Mouse (Mus musculus) heart, embryonic 14.5 days (tissue): ENCODE results near the gene Cpne8. TPM values are rescaled to one million over a fixed set of nuclear protein-coding genes. Genes with fewer than 3 reads are reported as not detected.

ENCODE experiments used
- ATAC-seq: fragments of 200-750 bp; cut with Nextera tagmentation; 2 replicates; pipeline ENCODE4 v1.8.0; 2017; ENCODE audit warnings: low read depth, moderate TSS enrichment; ENCODE audit not compliant: insufficient number of reproducible peaks, insufficient read depth, low FRiP score
- H3K27ac ChIP-seq, 2 experiments: fragments of 200-500 bp in 1 of 2; fragments of 300-500 bp in 1 of 2; sonication (generic) in 1 of 2; replicated peaks in 1 of 2; 2 replicates each; pipeline ENCODE4 v1.5.1; 2012 to 2014; ENCODE audit warnings: low read depth in 2 of 2, low read length in 2 of 2, control low read depth in 1 of 2, mild to moderate bottlenecking in 1 of 2, mixed read lengths in 1 of 2; ENCODE audit not compliant: control insufficient read depth in 1 of 2, insufficient read depth in 1 of 2
- H3K27me3 ChIP-seq: fragments of 300-500 bp; sonication (generic); 2 replicates; pipeline ENCODE4 v1.6.1; 2014; ENCODE audit warnings: mild to moderate bottlenecking, low read length, control low read depth; ENCODE audit not compliant: control insufficient read depth, insufficient read depth
- H3K36me3 ChIP-seq: fragments of 300-500 bp; sonication (generic); 2 replicates; pipeline ENCODE4 v1.6.1; 2014; ENCODE audit warnings: mild to moderate bottlenecking, control low read depth, low read length, mixed read lengths; ENCODE audit not compliant: control insufficient read depth, insufficient read depth
- H3K4me1 ChIP-seq, 2 experiments: fragments of 200-500 bp in 1 of 2; fragments of 300-500 bp in 1 of 2; sonication (generic) in 1 of 2; 2 replicates each; pipeline ENCODE4 v1.6.1; 2012 to 2014; ENCODE audit warnings: low read length in 2 of 2, control low read depth in 1 of 2, mixed read lengths in 1 of 2; ENCODE audit not compliant: control insufficient read depth in 2 of 2, insufficient read depth in 2 of 2
- H3K4me2 ChIP-seq: fragments of 300-500 bp; sonication (generic); 2 replicates; pipeline ENCODE4 v1.6.1; 2014; ENCODE audit warnings: mild to moderate bottlenecking, low read length
- H3K4me3 ChIP-seq, 2 experiments: fragments of 200-500 bp in 1 of 2; fragments of 300-500 bp in 1 of 2; sonication (generic) in 1 of 2; 2 replicates each; pipeline ENCODE4 v1.5.1; 2012 to 2014; ENCODE audit warnings: low read length in 2 of 2, mild to moderate bottlenecking in 2 of 2, control low read depth in 1 of 2, low read depth in 1 of 2, moderate library complexity in 1 of 2; ENCODE audit not compliant: control insufficient read depth in 1 of 2, insufficient read depth in 1 of 2
- H3K9ac ChIP-seq: fragments of 300-500 bp; sonication (generic); 2 replicates; pipeline ENCODE4 v1.6.1; 2014; ENCODE audit warnings: mild to moderate bottlenecking, low read length
- H3K9me3 ChIP-seq: fragments of 300-500 bp; sonication (generic); 2 replicates; pipeline ENCODE4 v1.6.1; 2016; ENCODE audit warnings: low read length, control low read depth; ENCODE audit not compliant: control insufficient read depth
- WGBS: fragments of 180-500 bp; shearing (Covaris S2); extraction: QIAGEN DNeasy Blood & Tissue Kit; methylation state at CpG from one replicate; pipeline ENCODE4 v1.1.7; 2014; 5-methylcytosine and 5-hydroxymethylcytosine counted together
- polyA plus RNA-seq: library from polyadenylated mRNA; unstranded; fragments of >200 nt; fragmentation: Nextera tagmentation; extraction: Ambion mirVana; gene quantifications from 2 replicates; pipeline ENCODE4 v1.2.1, GENCODE M21; 2014

Gene Cpne8
- polyA plus RNA-seq, 1 experiment from 2014 or later, result 6.3 TPM

GRCm38 (mm10) chr15:90589587-90589986 is 89.6 kb downstream of the Cpne8 start:
- Histone ChIP-seq H3K36me3 (no peaks in the 10 kb centered on the region), H3K4me1 (peaks cover 0 to 2% of the 10 kb centered on the region in 2 experiments; a peak in 1 of 4 replicates), H3K4me3 (no peak overlapping the region), H3K9ac (no peak overlapping the region), H3K4me2 (no peak overlapping the region), H3K9me3 (no peaks in the 10 kb centered on the region), H3K27ac (no peak overlapping the region), H3K27me3 (no peaks in the 10 kb centered on the region)
- ATAC-seq, result no peak
- WGBS, result 32% methylated on average over 7 of the region's 7 CpGs

DNA sequence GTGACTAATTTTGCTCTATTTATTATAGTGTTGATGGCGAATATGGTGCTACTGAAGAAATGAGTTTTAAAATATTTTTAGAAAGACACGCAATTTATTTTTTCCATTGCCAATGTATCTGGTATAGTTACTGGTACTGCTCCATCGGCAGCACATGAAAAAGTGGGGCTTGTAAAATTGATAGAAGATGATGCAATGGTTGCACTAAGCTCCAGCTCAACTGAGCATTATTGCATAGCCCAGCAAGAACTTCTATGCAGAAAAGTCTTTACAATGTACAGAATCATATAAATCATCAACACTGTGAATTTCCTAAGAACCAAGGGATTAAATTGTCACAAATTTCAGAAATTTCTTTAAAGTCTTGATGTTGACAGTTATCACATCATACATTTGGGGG is 101.8 kb downstream of the Cpne8 start:
- Histone ChIP-seq H3K27me3 (no peaks in the 10 kb centered on the region), H3K9ac (no peak overlapping the region), H3K36me3 (no peaks in the 10 kb centered on the region), H3K4me2 (no peak overlapping the region), H3K4me1 (no peaks in the 10 kb centered on the region), H3K4me3 (no peak overlapping the region), H3K27ac (no peak overlapping the region), H3K9me3 (no peaks in the 10 kb centered on the region)
- no peak for ATAC-seq
- WGBS, result 87% methylated on average over 3 of the region's 3 CpGs

- H3K9me3 ChIP-seq, result no peaks in the 10 kb centered on the region
- H3K27me3 ChIP-seq, result no peaks in the 10 kb centered on the region
- no peak for ATAC-seq
- no peak overlapping the region for H3K9ac ChIP-seq
- 90% methylated on average over 4 of the region's 4 CpGs for WGBS
- no peaks in the 10 kb centered on the region for H3K36me3 ChIP-seq
- H3K4me3 ChIP-seq, result no peak overlapping the region
- no peak overlapping the region for H3K4me2 ChIP-seq
- no peaks in the 10 kb centered on the region for H3K4me1 ChIP-seq
- no peak overlapping the region for H3K27ac ChIP-seq
These were observed 110.0 kb downstream of the Cpne8 start for GRCm38 (mm10) chr15:90569246-90569645.

DNA sequence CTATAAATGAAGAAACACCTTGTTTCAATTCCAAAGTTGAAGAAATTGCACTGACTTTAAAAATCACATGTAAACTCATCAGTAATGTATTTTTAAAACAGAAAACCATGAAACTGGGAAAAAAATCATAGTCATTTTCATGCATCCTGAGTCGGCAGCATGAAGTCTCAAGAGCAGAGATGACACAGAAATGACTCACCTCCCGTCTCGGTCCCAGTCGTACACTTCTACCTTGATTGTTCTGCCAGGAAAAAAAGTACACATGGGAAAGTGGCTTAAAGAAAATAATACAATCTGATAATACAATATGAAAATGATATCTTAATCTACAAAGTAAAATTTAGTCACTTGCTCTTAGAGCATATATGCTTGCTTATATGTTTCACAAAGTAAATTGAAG is 111.2 kb downstream of the Cpne8 start:
- Histone ChIP-seq H3K36me3 (no peaks in the 10 kb centered on the region), H3K4me1 (no peaks in the 10 kb centered on the region), H3K4me2 (no peak overlapping the region), H3K27ac (no peak overlapping the region), H3K9me3 (no peaks in the 10 kb centered on the region), H3K27me3 (no peaks in the 10 kb centered on the region), H3K9ac (no peak overlapping the region), H3K4me3 (no peak overlapping the region)
- 84% methylated on average over 4 of the region's 4 CpGs for WGBS
- ATAC-seq, result no peak

DNA sequence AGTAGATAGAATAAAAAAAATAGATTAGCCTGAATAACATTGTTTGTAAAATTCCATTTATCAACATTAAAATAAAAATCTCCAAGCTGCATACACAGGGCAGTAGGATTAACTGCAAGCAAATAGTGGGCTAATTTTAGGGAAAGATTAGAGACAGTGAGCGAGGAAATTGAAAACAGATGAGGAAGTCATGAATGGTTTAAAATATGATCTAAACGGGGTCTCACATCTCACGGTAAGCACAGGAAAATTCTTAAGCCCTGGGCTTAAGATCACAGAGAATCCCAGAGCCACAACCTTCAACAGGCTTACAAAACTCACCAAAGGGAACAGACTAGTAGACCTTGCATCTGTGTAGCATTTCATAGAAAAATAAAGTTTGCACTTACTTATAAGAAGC is 115.2 kb downstream of the Cpne8 start:
- Histone ChIP-seq H3K4me2 (no peak overlapping the region), H3K4me1 (no peaks in the 10 kb centered on the region), H3K4me3 (no peak overlapping the region), H3K27me3 (no peaks in the 10 kb centered on the region), H3K27ac (no peak overlapping the region), H3K9ac (no peak overlapping the region), H3K9me3 (no peaks in the 10 kb centered on the region), H3K36me3 (no peaks in the 10 kb centered on the region)
- 70% methylated on average over 3 of the region's 3 CpGs for WGBS
- no peak for ATAC-seq

DNA sequence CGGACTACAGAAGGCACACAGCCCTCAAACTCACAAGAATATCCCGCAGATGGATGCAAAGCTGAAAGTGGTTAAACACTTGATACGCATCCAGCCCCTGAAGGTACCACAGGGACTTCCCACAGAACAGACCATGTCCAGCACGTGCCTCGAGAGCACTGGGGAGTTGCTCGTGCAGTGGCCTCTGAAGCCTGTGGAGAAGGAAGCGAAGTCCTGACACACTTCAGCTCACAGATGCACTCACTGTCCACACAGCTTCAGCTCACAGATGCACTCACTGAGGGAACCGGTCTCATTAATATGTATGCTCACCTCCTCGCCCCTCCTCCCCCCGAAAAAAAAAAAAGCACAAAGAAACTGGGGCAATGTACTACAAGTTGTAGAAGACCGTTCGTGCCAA is 117.6 kb downstream of the Cpne8 start:
- no peak overlapping the region for H3K4me2 ChIP-seq
- ATAC-seq, result no peak
- WGBS, result 77% methylated on average over 12 of the region's 12 CpGs
- H3K27ac ChIP-seq, result no peak overlapping the region
- H3K36me3 ChIP-seq, result no peaks in the 10 kb centered on the region
- no peaks in the 10 kb centered on the region for H3K27me3 ChIP-seq
- no peaks in the 10 kb centered on the region for H3K4me1 ChIP-seq
- H3K9me3 ChIP-seq, result no peaks in the 10 kb centered on the region
- no peak overlapping the region for H3K9ac ChIP-seq
- no peak overlapping the region for H3K4me3 ChIP-seq

DNA sequence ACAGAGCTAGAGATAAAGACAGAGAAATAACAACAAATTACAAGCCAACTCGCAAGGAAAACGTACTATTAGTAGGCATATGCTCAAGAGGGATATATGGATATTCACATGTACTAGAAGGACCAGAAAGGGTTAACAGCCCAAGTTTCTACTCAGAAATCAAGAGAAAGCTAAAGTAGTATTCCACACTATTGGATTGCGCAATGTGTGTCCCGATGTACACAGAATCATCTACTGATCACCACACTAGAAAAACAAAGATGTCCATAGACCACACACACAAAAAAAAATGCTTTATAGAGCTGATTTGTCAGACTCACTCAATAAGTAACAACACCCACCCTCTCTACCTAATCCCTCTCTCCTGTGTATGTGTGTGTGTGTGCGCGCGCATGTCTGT is 130.6 kb downstream of the Cpne8 start:
- no peak overlapping the region for H3K4me3 ChIP-seq
- 91% methylated on average over 7 of the region's 7 CpGs for WGBS
- no peak overlapping the region for H3K27ac ChIP-seq

DNA sequence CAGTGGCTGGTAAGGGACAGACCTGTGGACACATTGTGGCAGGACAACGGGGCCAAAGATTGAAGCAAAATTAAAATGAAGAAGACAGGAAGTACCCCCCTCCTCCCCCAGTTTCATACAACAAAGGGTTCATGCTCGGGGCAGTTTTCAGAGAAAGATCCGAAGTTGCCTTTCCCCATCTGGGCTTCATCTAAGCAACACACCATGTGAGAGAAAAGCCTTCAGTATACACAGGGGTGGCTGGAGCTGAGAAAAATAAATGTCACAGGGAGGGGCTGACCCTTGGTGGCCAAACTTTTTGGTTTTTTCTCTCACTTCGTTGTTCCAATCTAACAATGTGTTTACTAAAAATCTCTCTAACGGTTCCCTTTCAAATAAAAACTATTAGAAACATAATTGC is 135.8 kb downstream of the Cpne8 start:
- Histone ChIP-seq H3K9me3 (no peaks in the 10 kb centered on the region), H3K27me3 (no peaks in the 10 kb centered on the region), H3K4me2 (no peak overlapping the region), H3K9ac (no peak overlapping the region), H3K4me3 (no peak overlapping the region), H3K36me3 (no peaks in the 10 kb centered on the region), H3K4me1 (peaks cover 7 to 12% of the 10 kb centered on the region in 2 experiments; a peak in 3 of 4 replicates), H3K27ac (no peak overlapping the region)
- 74% methylated on average over 5 of the region's 5 CpGs for WGBS
- no peak for ATAC-seq

More for the DNA sequence above, 130.6 kb downstream of the Cpne8 start:
- H3K9ac ChIP-seq, result no peak overlapping the region
- peaks cover 0 to 2% of the 10 kb centered on the region in 2 experiments; a peak in 1 of 4 replicates for H3K4me1 ChIP-seq
- no peaks in the 10 kb centered on the region for H3K27me3 ChIP-seq
- ATAC-seq, result no peak
- no peaks in the 10 kb centered on the region for H3K36me3 ChIP-seq
- 0 out of 2 replicates have a peak, but pooled peaks cover 2% of the 10 kb centered on the region for H3K9me3 ChIP-seq
- no peak overlapping the region for H3K4me2 ChIP-seq
